Mouse (Mus musculus): Measurements from ENCODE around the gene Msgn1. TPM values are rescaled to one million over a fixed set of nuclear protein-coding genes. Genes with fewer than 3 reads are reported as not detected.

Gene Msgn1
- total and polyA plus RNA-seq, 3 experiments: not detected

DNA sequence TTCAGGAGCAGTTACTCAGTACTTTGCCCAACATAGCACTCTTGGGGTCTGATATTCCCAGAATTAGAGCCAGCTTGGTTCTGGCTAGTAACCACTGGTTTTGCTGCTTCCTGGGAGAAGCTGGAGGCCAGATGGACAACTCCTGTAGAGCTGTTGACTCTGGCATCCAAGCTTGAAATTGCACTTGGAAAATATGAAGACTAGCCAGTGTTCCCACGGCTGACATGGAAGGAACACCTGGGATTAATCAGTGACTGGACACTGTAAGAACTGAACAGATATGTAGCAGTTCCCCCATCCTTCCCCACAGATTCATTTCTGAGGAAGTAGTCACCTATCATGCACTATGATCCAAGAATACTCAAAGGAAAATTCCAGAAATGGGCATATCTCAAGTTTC lies 4.1 kb upstream of the Msgn1 start:
- Histone ChIP-seq H3K27me3 (replicated peaks) (no peaks in the 10 kb centered on the region), H3K4me1 (ENCODE audit: control insufficient read depth in 1 of 2, insufficient read depth in 2 of 2) (peaks cover 0 to 23% of the 10 kb centered on the region in 2 experiments; a peak in 2 of 4 replicates), H3K9me3 (replicated peaks; ENCODE audit: low read length) (no peaks in the 10 kb centered on the region), H3K9ac (ENCODE audit: insufficient read depth, low read depth) (no peak overlapping the region), H3K27ac (ENCODE audit: insufficient read depth, low read depth) (no peak overlapping the region), H3K4me2 (ENCODE audit: insufficient read depth, low read depth, poor library complexity, severe bottlenecking) (no peak overlapping the region), H3K4me3 (replicated peaks in 1 of 3; ENCODE audit: low read depth in 2 of 3, low read length in 2 of 3, poor library complexity in 1 of 3) (no peak overlapping the region), H3K79me2 (replicated peaks; ENCODE audit: control insufficient read depth, extremely low read depth, insufficient read depth, poor library complexity, severe bottlenecking) (no peaks in the 10 kb centered on the region), H3K36me3 (replicated peaks in 1 of 2; ENCODE audit: control insufficient read depth in 1 of 2, insufficient read depth in 1 of 2, low read length in 1 of 2) (no peaks in the 10 kb centered on the region)
- dilution Hi-C loops (cut with MboI; ENCODE audit: extremely low pct_ligation_motif_present, extremely low pct_unique_long_range_greater_than_20kb, low sequenced_read_pairs) (no loop called here), in situ Hi-C loops (cut with MboI; ENCODE audit: low pct_ligation_motif_present, low pct_unique_long_range_greater_than_20kb, low sequenced_read_pairs) (no loop called here)
- DNase-seq (ENCODE audit: extremely low read depth): no peak
- TF ChIP-seq MAFK (IDR thresholded peaks at IDR 0.05; ENCODE audit: insufficient replicate concordance, low read length) (no peak), SMC3 (IDR thresholded peaks at IDR 0.05; ENCODE audit: low read depth, low read length) (no peak), MYC (IDR thresholded peaks at IDR 0.05; ENCODE audit: low read depth, low read length) (no peak), POLR2A (IDR thresholded peaks at IDR 0.05; ENCODE audit: low read depth, low read length) (no peak), CHD2 (IDR thresholded peaks at IDR 0.05; ENCODE audit: low read length) (no peak), E2F4 (IDR thresholded peaks at IDR 0.05; ENCODE audit: insufficient replicate concordance, low read depth, low read length) (no peak), USF1 (IDR thresholded peaks at IDR 0.05; ENCODE audit: low read depth, low read length) (no peak), PAX5 (IDR thresholded peaks at IDR 0.05; ENCODE audit: low read length) (no peak), SIN3A (IDR thresholded peaks at IDR 0.05; ENCODE audit: low read length) (no peak), RCOR1 (conservative IDR thresholded peaks at IDR 0.05; ENCODE audit: low read depth, low read length) (no peak), GABPA (IDR thresholded peaks at IDR 0.05; ENCODE audit: insufficient replicate concordance, low read depth, low read length) (no peak), MAZ (IDR thresholded peaks at IDR 0.05; ENCODE audit: low read depth, low read length) (no peak), MEF2A (IDR thresholded peaks at IDR 0.05; ENCODE audit: borderline replicate concordance, low read depth, low read length) (no peak), JUND (conservative IDR thresholded peaks at IDR 0.05; ENCODE audit: low read depth, low read length) (no peak), USF2 (conservative IDR thresholded peaks at IDR 0.05; ENCODE audit: low read depth, low read length) (no peak), POLR2AphosphoS2 (IDR thresholded peaks at IDR 0.05; ENCODE audit: low read depth, low read length) (no peak), JUN (IDR thresholded peaks at IDR 0.05; ENCODE audit: insufficient read depth, low read depth, low read length) (no peak)

DNA sequence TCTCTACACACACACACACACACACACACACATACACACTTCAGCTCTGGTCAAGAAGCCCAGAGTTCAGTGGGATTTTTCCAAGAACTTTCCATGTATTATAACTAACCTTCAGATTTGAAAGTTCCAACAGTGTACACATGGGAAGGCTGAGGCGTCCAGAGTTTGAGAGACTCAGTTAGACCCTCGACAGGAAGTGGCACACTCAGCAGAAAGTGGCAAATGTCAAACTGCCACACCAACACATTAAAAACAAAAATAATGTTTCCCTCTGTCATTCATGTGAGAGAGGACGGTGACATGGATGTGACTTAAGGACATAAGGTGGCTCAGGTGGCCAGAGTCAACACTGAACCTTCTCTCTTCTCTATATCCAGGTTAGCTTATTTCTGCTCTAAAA lies 1.6 kb upstream of the Msgn1 start:
- TF ChIP-seq POLR2A (IDR thresholded peaks at IDR 0.05; ENCODE audit: low read depth, low read length): no peak
- Histone ChIP-seq H3K9ac (ENCODE audit: insufficient read depth, low read depth) (no peak overlapping the region), H3K27me3 (replicated peaks) (no peaks in the 10 kb centered on the region), H3K4me3 (replicated peaks in 1 of 3; ENCODE audit: low read depth in 2 of 3, low read length in 2 of 3, poor library complexity in 1 of 3) (no peak overlapping the region), H3K36me3 (replicated peaks in 1 of 2; ENCODE audit: control insufficient read depth in 1 of 2, insufficient read depth in 1 of 2, low read length in 1 of 2) (no peaks in the 10 kb centered on the region), H3K4me2 (ENCODE audit: insufficient read depth, low read depth, poor library complexity, severe bottlenecking) (no peak overlapping the region), H3K79me2 (replicated peaks; ENCODE audit: control insufficient read depth, extremely low read depth, insufficient read depth, poor library complexity, severe bottlenecking) (no peaks in the 10 kb centered on the region), H3K9me3 (replicated peaks; ENCODE audit: low read length) (no peaks in the 10 kb centered on the region), H3K27ac (ENCODE audit: insufficient read depth, low read depth) (no peak overlapping the region), H3K4me1 (ENCODE audit: control insufficient read depth in 1 of 2, insufficient read depth in 2 of 2) (peaks cover 0 to 16% of the 10 kb centered on the region in 2 experiments; a peak in 2 of 4 replicates)
- DNase-seq (ENCODE audit: extremely low read depth): no peak
- in situ Hi-C loops (cut with MboI; ENCODE audit: low pct_ligation_motif_present, low pct_unique_long_range_greater_than_20kb, low sequenced_read_pairs): no loop called here
- dilution Hi-C loops (cut with MboI; ENCODE audit: extremely low pct_ligation_motif_present, extremely low pct_unique_long_range_greater_than_20kb, low sequenced_read_pairs): no loop called here
